15 mouse cellular contexts compared by ENCODE assay signal in the genomic region with DNA sequence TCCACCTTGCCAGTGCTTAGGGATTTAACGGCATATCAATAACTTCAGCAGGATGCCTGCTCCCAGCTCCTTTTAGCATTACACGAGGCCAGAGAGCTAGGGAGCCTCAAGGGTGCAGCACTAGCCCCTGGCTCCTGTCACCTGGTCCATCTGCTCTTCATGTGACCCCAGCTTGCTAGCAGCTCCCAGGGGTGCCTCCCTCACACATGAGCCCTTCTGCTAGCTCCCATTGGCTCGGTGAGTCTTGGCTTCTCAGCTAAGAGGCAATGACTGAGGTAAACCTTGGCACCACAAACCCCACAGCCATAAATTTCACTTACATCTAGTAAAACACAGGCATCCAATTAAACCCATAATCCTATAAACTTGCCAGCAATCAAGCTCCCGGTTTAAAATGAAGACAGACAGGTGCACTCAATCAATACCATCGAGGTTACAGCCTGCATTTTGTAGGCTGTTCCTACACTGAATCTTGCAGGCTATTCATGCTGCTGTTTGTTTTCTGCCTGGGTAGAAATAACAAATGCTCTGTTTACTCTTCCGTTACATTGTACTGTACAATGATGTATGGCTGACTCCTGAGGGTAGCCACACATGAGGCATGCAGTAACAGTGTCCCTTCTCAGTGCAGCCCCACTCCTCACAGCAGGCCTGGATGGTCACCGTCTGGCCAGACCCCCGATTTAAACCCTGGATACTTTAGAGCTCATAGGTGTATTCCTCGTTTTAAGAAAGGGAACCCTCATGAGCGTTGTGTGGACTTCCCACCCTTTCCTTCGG.
DNase-seq lines count a peak whose midpoint lies in the region; ATAC-seq lines count a peak whose summit lies in the region.
"Had no signal": no experiment of that assay in that cellular context is flagged by ENCODE, and none has a peak within 500 bp of the region (broad histone marks: within the 10 kb centered on the region; RNA-seq: fewer than 3 reads in every experiment).

No protein-coding gene starts in this region.

- intact Hi-C loops in gastrocnemius, postnatal 14 days (cut with DNase I; ENCODE audit: low total_unique reads): no loop called here

- H3K27ac ChIP-seq in midbrain, embryonic 13.5 days: no peak overlapping the region
- no peak overlapping the region for H3K27ac ChIP-seq in midbrain, embryonic 16.5 days (ENCODE audit: low read length)
- H3K27ac ChIP-seq: heart, embryonic 15.5 days; liver, embryonic 14.5 days had no signal

- ATAC-seq in midbrain, embryonic 13.5 days: peak; percentile 40; the same call in 1 of the 2 replicates
- ATAC-seq in midbrain, embryonic 16.5 days: no peak
- ATAC-seq: forebrain, embryonic 16.5 days had no signal

- WGBS in midbrain, embryonic 13.5 days: 65% methylated on average over 11 of the region's 11 CpGs
- WGBS in midbrain, embryonic 16.5 days: 57% methylated on average over 11 of the region's 11 CpGs
- WGBS in large intestine, adult 2 months: 22% methylated on average over 11 of the region's 11 CpGs

- H3K4me1 ChIP-seq in midbrain, embryonic 13.5 days (replicated peaks): peaks cover 13% of the 10 kb centered on the region; the same call in 1 of the 2 replicates
- H3K4me1 ChIP-seq in midbrain, embryonic 16.5 days (ENCODE audit: control insufficient read depth, insufficient read depth, low read length): peaks cover 5% of the 10 kb centered on the region; the same call in 1 of the 2 replicates
- H3K4me1 ChIP-seq: heart, embryonic 15.5 days had no signal

- no peak overlapping the region for H3K4me2 ChIP-seq in midbrain, embryonic 13.5 days (replicated peaks)
- H3K4me2 ChIP-seq in midbrain, embryonic 16.5 days (ENCODE audit: low read length): no peak overlapping the region
- H3K4me2 ChIP-seq: heart, embryonic 15.5 days had no signal

- no peak overlapping the region for H3K9ac ChIP-seq in midbrain, embryonic 13.5 days (replicated peaks)
- H3K9ac ChIP-seq in midbrain, embryonic 16.5 days (ENCODE audit: low read depth, low read length): no peak overlapping the region
- H3K9ac ChIP-seq: heart, embryonic 15.5 days; liver, embryonic 14.5 days had no signal

- H3K36me3 ChIP-seq in midbrain, embryonic 13.5 days: no peaks in the 10 kb centered on the region
- H3K36me3 ChIP-seq in midbrain, embryonic 16.5 days (ENCODE audit: control insufficient read depth, insufficient read depth, low read length): no peaks in the 10 kb centered on the region
- H3K36me3 ChIP-seq: heart, embryonic 15.5 days had no signal

- DNase-seq in cerebellum, postnatal 10 days: peak; percentile 33 to 51
- DNase-seq in cerebellum, adult 18-20 months: no peak
- peak; percentile 4 for DNase-seq in large intestine, adult 2 months (ENCODE audit: low read depth, low spot score)
- DNase-seq in retina, postnatal 1 day: peak; percentile 29
- DNase-seq in gastrocnemius, postnatal 14 days: no peak
- no peak for DNase-seq in adrenal gland, postnatal 4 days (ENCODE audit: low spot score in 2 of 2)
- DNase-seq: adrenal gland, postnatal 14 days; gastrocnemius, postnatal 25 days; kidney, postnatal 25 days; lung, postnatal 36 days had no signal

- H3K27me3 ChIP-seq in midbrain, embryonic 13.5 days: no peaks in the 10 kb centered on the region
- no peaks in the 10 kb centered on the region for H3K27me3 ChIP-seq in midbrain, embryonic 16.5 days (ENCODE audit: control insufficient read depth, insufficient read depth, low read depth, low read length)
- H3K27me3 ChIP-seq: heart, embryonic 15.5 days had no signal

- H3K4me3 ChIP-seq in midbrain, embryonic 13.5 days (replicated peaks): no peak overlapping the region
- H3K4me3 ChIP-seq in midbrain, embryonic 16.5 days (ENCODE audit: low read depth, low read length): no peak overlapping the region
- H3K4me3 ChIP-seq: heart, embryonic 15.5 days had no signal

- no peaks in the 10 kb centered on the region for H3K9me3 ChIP-seq in midbrain, embryonic 13.5 days
- H3K9me3 ChIP-seq in midbrain, embryonic 16.5 days (replicated peaks; ENCODE audit: control insufficient read depth, low read length, poor library complexity, severe bottlenecking): no peaks in the 10 kb centered on the region
- H3K9me3 ChIP-seq: heart, embryonic 15.5 days had no signal

Comparison
In these comparisons a context has a peak if more than half of its experiments do, and no peak if none do; other contexts are left out.
1. DNase-seq: peak in cerebellum, postnatal 10 days (2 of 2), large intestine, adult 2 months (single experiment) and retina, postnatal 1 day (single experiment); none in cerebellum, adult 18-20 months (0 of 2), gastrocnemius, postnatal 14 days (single experiment) and adrenal gland, postnatal 4 days (0 of 2).